Mouse (Mus musculus) c-Kit-positive CD71-negative TER-119-negative erythroid progenitor cells, embryonic 14.5 days (primary cell): ENCODE measurements around the gene Sgcd.

Experiments used
- DNase-seq: peaks from one replicate; pipeline ENCODE4 v3.0.0-alpha.2; 2013; ENCODE audit warnings: low read depth

Gene Sgcd

DNA sequence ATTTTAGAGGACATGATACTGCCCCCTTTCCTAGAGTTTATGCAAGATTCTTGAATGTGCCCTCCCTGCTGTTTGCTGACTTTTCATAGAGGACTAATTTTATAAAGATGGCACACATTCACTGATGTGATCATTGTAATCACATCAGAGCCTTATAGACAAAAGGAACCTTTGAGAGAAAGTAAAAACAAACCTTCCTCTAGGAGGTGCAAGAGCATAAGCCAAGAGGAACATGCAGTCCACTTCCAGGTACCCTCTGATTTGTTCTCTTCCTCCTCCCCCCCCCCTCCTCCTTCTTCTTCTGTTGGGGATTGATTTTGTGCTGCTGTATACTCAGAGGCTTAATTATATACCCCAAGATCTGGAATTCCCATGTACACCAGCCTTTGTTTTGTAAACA is 978.6 kb downstream of the Sgcd start:
- DNase-seq = no peak

DNA sequence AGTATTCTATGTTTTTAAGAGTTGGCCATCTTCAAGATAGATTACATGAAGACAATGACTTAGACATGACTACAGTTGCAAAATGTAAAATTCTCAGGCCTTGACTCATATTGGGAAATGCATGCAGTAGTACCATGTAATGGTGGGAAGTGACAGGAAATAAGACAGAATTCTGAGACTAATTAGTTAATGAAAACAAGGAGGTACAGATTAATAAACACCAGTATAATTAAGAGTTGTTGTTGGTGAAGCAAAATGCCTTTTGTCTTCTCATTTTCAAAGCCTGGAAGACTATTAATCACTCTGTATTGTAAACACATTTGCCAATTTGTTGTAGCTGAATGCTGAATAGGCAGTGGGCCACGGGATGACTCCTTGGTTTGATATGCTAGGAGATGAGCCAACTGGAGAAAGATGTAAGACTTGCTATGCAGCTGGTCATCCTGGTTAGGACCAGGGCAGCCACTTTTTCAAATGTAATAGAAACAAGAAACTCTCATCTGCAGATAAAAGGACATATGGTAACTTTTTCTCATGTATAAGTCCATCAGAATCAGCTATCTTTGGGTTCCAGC is 983.4 kb downstream of the Sgcd start:
- no peak for DNase-seq

DNA sequence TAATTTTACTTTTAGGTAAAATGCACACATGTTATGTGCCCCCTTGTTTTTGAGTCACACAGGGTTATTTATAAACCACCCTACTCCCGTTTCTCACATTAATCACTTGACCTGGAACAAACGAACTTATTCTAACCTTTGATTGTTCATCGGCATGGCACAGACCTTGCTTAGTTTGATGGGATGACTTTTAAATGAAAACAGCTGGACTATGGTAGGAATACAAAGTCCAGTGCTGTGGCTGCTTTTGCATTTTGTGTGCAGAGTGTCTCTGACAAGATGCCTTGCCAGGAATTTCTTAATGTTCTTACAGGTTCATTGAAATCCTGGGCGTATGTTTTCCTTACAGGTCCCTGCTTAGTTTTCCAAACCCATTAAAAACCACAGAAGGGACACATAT is 1049.5 kb downstream of the Sgcd start:
- DNase-seq = no peak

DNA sequence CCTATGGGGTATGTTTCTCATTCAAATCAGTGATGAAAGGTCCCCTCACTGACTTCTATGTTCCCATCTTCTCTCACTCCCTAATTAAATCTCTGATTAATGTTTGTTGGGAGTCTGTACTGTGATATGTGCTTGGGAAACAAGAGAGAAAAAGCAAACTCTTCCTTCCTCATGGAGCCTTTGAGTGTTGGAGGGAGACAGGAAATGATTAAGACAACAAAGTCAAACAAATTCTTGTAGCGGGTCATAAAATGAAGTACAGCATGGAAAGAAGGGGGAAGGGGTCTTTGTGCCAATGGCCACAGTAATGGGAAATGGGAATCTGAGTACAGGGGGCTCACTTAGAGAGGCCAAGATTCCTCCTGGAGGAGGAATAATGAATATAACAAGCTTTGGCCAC is 1063.8 kb downstream of the Sgcd start:
- DNase-seq = no peak

DNA sequence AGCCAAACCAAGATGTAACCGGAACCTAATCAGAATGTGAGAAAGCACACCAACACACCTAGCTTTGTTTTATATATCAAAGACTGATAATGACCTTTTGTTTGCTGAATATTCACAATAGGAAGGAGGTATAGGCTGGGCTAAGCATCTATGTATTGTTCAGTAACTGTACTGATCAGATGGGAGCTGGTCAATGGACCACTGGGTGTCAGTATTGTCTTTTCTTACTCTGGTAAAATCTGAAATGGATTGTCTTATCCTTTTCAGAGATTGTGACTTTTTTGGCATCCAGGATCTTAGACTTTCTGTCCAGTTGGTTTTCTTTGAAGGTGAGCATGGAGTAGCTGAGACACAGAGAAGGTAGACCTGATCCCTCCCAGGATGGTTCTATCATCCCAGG is 1068.5 kb downstream of the Sgcd start:
- no peak for DNase-seq

DNA sequence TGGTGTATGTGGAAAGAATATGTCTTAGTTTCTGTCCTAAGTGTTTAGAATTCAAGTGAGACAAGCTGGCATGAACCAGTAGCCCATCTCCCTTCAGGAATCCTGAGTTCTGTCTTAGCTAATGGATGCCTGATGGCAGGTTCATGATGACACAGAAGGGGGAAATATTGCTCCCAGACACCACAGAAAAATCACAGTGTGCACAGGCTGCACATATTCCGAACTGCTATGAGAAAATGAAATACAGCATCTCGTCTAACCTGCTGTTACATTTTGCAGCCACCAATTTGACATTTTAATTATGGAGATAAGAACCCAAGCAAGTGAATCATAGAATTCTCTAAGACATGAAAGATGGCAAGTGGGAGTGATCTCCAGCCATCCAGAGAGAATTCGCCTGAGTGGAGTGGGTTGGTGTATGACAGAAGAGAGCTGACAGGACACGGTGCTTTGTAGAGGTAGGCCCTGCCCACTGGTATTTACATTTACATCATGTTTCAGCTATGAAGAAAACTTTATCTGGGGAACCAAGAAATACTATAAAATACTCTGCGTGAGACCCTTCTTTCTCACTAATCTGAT is 1076.0 kb downstream of the Sgcd start:
- no peak for DNase-seq

DNA sequence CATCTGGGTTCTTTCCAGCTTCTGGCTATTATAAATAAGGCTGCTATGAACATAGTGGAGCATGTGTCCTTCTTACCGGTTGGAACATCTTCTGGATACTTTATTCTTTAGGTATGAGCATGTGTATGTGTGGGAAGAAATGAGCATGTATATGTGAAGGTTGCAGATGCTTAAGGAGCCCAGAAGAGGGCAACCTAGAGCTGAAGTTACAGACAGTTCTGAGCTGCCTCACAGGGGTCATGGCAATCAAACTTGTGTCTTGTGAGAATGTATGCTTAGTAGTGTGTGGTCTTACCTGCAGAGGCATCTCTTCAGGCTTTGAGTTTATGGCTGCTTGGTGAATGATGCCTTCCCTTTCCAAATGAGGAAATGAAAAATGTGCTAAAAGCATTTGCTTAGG is 1084.5 kb downstream of the Sgcd start:
- DNase-seq = no peak

DNA sequence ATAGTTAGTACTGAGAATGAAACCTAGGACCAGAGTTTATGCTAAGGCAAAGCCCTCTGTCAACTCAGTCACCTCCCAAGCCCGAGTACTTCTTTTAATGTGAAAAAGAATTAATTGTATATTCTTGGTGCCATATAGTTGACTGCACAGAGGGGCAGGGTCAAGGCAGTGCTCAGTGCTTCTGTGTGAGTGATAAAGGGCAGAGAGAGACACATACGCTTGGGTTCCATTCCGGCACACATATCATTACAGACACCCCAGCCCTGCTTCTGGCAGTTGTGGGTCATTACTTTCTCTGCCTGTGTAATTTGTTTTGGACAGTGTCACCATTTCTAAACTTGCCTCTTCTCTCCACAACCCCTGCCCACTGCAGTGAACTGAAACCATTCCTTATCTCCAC is 1099.7 kb downstream of the Sgcd start:
- DNase-seq = no peak

DNA sequence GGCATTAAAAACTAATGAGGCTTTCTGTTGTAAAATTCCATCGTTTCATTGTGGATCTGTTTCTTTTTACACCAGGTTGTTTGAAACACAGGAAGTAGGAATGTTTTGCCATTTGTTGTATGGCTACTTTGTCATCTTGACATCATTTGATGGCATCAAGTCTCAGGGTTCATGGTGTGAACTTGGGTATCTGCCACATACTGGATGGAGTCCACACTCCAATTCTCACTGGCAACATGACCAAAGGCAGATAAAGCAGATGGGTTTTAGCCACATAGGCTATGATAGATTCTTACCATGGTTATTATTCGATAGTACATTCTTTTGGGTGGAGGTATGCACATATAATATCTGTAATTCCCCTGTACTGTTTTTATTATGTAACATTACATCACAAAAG is 1106.3 kb downstream of the Sgcd start:
- DNase-seq = no peak

DNA sequence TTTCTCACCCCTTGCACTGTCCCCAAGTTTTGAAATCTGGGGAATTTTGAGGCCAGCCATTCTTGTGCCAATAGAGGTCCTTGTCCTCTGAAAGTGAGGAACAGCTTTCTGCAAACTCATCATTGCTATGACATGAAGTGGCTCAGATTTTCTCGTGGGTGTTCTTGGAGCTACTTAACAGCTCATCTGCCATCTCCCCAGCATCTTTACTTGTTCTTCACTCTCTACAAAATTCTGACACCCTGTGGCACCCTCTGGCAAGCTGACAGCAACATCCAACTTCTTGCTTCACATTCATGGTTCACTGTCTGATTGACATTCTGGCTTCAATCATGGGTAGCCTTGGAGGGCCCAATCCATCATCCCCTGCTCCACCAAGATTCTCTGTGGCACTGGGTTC is 1113.0 kb downstream of the Sgcd start:
- DNase-seq = no peak

DNA sequence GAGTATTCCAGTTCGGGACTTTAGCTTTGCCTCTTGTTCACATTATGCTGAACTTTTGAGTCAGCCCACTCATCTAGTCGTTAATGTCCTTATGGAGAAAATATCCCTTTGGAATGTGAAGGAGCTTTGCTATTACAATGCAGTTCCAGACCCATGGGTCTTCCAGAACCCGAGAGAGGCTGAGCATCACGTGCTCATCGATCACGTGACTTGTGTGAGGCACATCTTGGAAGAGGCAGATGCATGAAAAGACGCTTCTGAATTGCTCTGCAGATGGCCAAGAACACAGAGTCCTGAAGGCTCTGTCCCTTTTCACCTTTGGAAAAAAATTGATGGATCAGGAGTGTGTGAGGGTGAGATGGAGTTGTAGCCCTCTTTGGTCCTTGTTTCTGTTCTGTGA is 1120.2 kb downstream of the Sgcd start:
- DNase-seq = no peak

DNA sequence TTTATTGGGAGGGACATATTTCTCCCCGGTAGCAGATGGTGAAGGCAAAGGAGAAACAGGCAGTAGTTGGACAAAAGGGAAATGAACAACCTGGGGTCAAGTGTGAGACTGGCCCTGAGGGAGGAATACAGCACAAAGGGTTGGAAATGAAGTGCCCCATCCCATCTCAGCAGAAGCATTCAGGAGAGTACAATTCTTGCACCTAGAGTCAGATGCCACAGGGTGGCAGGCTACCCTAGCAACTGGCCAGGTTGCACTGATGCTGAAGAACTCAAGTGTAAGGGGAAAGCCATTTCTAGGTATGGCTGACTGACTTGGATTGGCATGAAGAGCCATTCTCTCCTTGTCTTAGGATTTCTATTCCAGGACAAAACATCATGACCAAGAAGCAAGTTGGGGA is 1124.0 kb downstream of the Sgcd start:
- no peak for DNase-seq

DNA sequence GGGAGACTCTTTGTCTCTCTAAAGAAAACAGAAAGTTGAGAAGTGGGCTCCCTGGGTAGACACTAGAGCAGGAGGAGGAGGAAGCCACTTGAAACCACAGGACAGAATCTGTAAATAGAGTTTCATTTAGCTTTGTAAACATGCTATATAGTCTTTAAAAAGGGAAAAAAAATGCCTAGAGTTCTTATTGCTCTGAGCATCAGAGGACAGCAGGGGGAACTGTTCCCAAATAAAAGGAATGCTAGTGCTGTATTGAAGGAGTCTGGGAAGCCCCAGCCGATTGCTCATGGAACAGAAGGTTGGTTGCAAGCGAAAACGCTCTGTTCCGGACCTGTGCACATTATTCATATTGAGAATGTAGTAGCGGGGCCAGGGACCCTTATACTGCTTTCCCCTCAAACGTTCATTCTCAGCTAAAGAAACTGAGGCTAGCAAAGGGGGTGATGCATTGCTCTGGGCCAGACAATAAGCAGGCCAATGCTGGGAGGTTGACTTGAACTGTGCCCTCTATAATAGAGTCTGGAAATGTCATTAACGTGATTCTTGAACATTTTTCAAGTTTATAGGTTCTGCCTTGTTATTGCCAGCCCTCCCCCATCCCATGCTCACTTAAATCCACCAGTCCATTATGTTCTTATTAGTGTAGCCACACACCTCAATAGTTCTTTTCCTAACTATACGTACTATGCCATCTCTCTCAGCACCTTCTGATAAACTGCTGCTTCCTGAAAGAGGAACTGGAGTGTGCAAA is 1140.4 kb downstream of the Sgcd start:
- no peak for DNase-seq

DNA sequence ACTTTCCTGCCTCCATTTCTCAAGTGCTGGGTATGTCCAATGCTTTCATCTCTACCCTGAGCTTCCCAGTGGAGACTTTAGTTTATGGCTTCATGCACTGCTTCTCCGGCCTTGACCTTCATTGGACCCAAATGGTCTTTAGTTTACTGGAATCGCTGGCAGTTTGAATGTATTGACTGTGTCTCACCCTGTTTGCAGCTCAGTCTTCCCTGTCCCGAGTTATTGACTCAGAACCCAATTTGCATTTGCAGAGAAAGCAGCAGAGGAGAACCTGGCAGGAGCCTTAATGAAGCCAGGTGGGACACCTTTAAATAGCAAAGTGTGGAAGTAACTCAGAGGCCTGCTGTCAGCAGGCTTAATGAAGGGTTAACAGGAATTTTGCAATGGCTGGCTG is 1140.9 kb downstream of the Sgcd start:
- DNase-seq = no peak

DNA sequence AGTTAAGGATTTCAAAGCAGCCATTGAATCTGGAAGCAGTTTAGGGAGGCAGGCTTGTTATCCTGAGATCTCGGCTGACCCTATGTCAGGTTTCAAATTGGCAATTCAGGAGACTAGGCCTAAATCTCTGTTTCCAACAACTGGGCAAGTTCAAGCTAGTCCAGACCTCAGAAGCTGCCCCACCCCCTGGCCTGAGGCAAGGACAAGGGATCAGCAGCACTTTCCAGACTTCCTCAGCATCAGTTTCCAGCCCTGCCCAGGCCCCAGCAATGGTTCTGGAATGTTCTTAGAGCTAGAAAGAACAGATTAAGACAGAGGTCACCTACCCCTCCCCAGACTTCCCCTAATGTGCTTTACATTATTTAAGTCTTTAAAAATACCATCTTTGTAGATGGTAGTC is 1142.1 kb downstream of the Sgcd start:
- DNase-seq = no peak
